Mouse (Mus musculus) mesoderm, embryonic 11.5 days (tissue): ENCODE measurements around the gene Gm20388.

Experiments used
- DNase-seq: peaks from one replicate; pipeline ENCODE4 v3.0.0-alpha.2; 2012; ENCODE audit warnings: low read depth, low spot score

Gm20388 gene

GRCm38 (mm10) chr8:122343758-122344157 is 2433.1 kb downstream of the Gm20388 start:
- no peak for DNase-seq

DNA sequence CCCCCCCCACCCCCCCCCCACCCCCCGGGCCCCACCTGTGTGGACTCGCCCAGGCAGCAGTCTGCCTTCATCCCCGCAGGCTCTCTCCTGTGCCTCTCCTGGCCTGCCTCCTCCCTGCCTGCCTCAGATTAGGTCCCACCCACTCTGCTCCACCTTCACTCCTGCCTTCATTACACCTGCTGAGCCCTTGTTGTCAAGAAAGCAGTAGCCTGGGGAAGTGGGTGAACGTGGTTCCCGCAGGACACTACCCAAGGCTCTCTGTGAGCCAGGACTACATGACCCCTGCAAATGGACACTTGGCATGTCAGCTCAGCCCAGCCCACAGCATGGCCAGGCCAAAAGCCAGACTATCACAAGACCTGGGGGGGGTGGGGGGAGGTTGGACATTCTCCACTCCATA is 2433.6 kb downstream of the Gm20388 start:
- DNase-seq, result no peak

DNA sequence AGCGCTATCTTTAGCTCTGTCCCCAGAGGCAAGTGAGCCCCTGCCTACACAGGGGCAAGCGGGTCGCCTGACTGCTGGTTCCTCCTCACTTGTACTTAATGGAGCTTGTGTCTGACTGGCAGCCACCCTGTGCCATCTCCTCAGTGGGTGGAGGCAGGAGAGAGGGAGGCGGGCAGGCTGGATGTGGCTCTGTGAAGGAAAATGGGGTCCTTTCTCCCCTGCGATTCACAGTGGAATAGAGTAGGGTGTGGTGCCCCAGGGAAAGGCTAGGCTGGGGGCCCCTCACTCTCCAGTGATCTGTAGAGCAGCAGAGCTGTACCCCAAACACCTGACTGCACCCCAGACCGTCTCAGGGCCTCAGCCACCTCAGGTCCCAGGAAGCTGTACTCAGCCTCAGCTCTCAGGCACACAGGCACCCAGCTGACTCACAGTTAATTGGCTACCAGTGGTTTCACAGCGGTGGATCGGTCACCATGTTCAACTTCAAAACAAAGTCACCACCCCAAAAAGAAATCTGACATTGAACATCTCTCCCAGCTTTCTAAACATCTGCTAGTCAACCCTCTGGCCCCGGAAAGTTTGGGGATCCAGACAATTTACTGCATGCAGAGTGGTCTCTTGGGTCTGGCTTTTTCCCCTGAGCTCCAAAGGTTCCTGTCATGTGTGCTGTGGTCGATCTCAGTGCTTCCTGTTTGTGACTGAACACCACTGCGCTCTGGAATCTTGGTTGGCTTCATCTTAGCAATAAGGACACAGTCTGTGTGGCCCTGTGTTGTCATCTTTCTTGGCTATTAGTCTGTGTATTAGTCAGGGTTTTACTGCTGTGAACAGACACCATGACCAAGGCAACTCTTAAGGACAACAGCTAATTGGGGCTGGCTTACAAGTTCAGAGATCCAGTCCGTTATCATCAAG is 2434.8 kb downstream of the Gm20388 start:
- DNase-seq, result no peak

DNA sequence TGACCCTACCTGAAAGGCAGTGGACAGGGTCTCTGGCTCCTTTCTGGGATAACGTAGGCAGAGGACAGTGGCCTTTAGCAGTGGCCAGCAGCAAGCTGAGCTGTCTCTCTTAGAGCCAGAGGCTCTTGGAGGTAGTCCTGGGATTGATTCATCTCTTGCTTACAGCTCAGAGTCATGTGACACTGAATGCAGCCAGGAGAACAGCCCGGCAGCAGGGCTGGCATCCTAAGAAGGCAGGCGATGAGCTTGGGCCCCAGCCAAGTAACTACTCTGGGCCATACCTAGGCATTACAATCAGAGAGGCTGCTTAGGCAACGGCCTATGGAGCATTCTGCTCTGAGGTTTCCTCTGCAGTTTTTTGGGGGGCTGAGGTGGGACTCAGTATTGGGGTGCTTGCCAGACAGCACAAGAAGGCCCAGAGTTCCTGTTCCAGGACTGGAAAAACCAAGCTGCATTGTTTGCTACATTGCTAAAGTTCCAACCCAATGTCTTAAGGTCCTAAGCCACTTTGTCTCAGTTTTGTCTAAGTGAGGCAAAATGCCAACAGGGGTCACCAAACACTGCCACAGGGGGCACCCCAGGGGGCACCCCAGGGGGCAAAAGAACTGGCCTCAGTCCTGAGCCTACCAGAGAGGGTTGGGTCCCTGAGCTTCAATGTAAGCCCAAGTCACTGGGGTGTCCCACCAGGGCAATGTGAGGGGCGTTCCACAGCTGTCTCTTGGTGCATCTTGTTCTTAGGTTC is 2437.3 kb downstream of the Gm20388 start:
- DNase-seq, result no peak

DNA sequence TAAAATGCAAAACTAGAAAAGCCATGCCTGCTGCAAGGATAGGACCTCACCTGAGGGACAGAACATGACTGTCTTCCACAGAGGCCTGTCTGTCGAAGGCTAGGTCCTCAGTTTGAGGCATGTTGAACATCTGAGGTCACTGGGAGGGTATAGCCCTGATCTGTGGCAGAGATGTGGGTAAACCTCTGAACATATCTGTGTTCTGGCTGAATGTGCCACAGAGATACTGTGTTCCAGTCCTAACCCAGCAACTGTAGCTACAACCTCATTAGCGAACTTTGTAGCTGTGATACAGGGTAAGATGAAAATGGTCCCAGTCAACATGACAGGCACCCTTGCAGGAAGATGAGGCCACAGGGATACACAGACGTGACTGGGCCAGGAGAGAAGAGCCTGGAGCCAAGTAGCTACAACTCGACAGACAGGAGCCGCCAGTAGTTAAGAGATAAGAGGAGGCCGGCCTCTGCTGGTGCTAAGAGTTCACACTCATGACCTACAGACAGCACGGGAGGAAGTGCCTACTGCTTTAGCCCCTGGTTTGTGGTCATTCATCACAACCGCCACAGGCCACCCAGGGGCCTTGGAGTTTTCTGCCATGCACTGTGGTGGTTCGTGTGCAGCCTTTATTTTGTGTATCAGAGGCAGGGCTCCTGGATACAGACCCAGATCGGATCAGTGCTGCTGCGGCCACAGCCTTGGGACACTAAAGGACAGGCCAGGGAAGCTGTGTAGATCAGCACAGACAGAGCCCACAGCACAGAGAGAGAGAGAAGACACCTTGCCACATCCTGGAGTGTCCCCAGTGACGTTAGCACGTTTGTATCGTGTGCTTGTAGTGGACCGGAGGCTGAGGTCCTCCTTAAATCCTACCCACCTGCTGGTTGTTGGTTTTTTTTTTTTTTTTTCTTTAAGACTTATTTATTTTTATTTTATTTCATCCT is 2439.0 kb downstream of the Gm20388 start:
- DNase-seq, result no peak

DNA sequence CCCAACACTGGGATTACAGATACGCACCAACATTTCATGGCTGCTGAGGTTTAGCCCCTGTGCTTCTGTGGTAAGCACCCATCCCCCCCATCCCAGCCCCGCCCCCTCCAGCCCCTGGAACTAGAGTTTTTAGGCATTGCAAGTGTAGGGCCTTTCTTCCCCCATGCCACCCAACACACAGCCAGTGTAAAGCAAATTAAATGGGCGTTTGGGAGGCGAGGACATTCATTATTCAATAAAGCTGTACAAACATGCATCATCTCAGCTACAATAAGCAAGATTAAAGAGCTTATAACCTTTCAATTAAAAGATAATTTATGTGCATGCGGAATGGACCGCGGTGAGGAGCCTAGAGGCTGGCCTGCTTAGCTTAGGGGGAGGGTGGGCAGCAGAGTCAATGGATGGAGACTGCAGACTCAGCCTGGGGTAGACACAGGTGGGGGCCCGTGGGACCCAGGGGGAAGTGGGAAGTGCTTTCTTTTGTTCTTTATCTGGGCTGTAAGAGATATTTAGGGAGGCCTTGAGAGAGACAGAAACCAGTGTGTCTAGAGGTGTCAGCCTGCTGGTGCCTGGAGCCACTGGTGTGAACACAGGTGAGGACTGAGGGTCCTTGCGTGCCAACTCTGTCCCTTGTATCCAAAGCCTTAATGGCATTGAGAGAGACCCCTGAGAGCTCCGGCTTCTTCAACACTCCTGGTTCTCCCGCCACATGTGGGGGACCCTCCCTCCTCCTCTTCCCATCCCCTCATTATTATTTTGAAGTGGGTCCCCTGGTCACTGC is 2439.9 kb downstream of the Gm20388 start:
- DNase-seq, result no peak

- DNase-seq, result no peak
These were observed 2443.5 kb downstream of the Gm20388 start for GRCm38 (mm10) chr8:122354157-122354556.

- DNase-seq, result no peak
These were observed 2445.3 kb downstream of the Gm20388 start for GRCm38 (mm10) chr8:122355642-122356606.

DNA sequence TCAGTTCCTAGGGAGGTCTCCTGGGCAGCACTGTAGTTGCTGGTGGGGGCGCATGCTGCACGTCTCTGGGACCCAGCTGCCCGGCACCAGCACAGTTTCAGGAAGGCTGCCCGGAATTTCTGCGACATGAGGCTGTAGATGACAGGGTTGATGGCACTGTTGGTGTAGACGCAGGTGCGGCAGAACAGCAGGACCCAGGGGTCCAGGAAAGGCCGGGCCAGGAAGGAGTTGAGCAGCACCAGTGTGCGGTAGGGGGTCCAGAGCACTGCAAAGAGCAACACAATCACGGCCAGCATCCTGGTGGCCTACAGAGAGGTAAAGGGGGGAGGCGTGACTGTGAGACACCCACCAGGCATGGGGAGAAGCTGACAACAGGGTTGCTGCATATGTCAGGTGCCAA is 2446.6 kb downstream of the Gm20388 start:
- no peak for DNase-seq

GRCm38 (mm10) chr8:122357641-122358040 is 2447.0 kb downstream of the Gm20388 start:
- DNase-seq, result no peak

- DNase-seq, result no peak
These were observed 2448.6 kb downstream of the Gm20388 start for GRCm38 (mm10) chr8:122359111-122359775.

GRCm38 (mm10) chr8:122360696-122361416 is 2450.2 kb downstream of the Gm20388 start, which contains the start of gene Trhr2:
Trhr2 (minus strand) TSS chr8:122360746.
- DNase-seq, result no peak

DNA sequence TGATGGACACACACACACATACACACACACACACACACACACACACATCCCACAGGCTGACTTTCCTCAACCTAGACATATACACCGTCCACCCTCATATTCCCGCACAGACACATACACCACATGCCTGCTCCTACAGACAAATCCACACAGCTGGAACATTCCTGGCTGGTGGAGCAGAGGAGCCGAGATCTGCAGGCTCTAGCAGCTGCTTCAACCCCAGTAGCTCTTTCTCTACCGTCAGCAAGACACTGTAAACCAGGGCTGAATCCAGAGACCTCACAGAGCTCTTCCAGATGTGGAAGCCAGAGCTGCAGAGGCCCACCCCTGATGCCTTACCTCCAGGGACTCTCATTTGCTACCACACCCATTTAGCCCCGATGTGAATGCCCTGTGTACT is 2451.6 kb downstream of the Gm20388 start:
- DNase-seq, result peak; percentile 39

- DNase-seq, result no peak
These were observed 2452.3 kb downstream of the Gm20388 start for GRCm38 (mm10) chr8:122362967-122363366.

GRCm38 (mm10) chr8:122368494-122368893 is 2457.9 kb downstream of the Gm20388 start:
- no peak for DNase-seq

- DNase-seq, result peak; percentile 80
These were observed 2459.0 kb downstream of the Gm20388 start for GRCm38 (mm10) chr8:122369665-122370064.

DNA sequence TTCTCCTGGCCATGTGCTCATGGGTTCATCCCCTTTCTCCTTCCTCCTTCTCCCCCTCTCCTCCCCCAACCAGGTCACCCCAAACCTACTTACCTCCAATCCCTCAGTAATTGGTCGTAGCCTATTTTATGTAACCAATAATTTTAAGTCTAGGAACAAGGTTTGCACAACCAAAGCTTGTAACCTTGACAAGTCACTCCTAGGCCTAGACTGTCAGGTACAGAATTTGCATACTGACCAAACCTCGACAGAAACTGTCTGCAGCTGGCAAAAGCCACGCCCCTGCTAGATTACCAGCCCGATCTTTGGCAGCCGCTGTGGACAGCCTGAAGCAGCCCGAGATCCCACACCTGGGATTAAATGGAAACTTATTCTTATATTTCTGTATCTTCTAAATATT is 2461.1 kb downstream of the Gm20388 start:
- no peak for DNase-seq

GRCm38 (mm10) chr8:122375320-122375719 is 2464.7 kb downstream of the Gm20388 start:
- DNase-seq, result no peak
